Mouse (Mus musculus) kidney, postnatal 0 days (tissue): ENCODE measurements around the gene Olfr64. TPM values are rescaled to one million over a fixed set of nuclear protein-coding genes. Genes with fewer than 3 reads are reported as not detected.

Source experiments
- ATAC-seq: fragments of 200-750 bp; cut with Nextera tagmentation; replicated peaks from 2 replicates; pipeline ENCODE4 v1.8.0; 2017; ENCODE audit warnings: low read depth, moderate number of reproducible peaks, moderate TSS enrichment, moderate library complexity; ENCODE audit not compliant: low FRiP score
- DNase-seq: peaks from one replicate; pipeline ENCODE4 v3.0.0-alpha.2; 2016; ENCODE audit warnings: low spot score
- H3K27ac ChIP-seq: fragments of 300-500 bp; sonication (generic); 2 replicates; pipeline ENCODE4 v1.5.1; 2014; ENCODE audit warnings: mild to moderate bottlenecking
- H3K27me3 ChIP-seq: fragments of 300-500 bp; sonication (generic); 2 replicates; pipeline ENCODE4 v1.6.1; 2014; ENCODE audit warnings: low read length, mixed read lengths; ENCODE audit not compliant: insufficient read depth
- H3K36me3 ChIP-seq: fragments of 300-500 bp; sonication (generic); 2 replicates; pipeline ENCODE4 v1.6.1; 2014; ENCODE audit warnings: low read length, mixed read lengths; ENCODE audit not compliant: insufficient read depth
- H3K4me1 ChIP-seq: fragments of 300-500 bp; sonication (generic); replicated peaks from 2 replicates; pipeline ENCODE4 v1.6.1; 2014; ENCODE audit warnings: antibody characterized with exemption, low read length, mixed read lengths; ENCODE audit not compliant: insufficient read depth
- H3K4me2 ChIP-seq: fragments of 300-500 bp; sonication (generic); 2 replicates; pipeline ENCODE4 v1.6.1; 2014; ENCODE audit warnings: mild to moderate bottlenecking, low read length, moderate library complexity, mixed read lengths
- H3K4me3 ChIP-seq: fragments of 300-500 bp; sonication (generic); replicated peaks from 2 replicates; pipeline ENCODE4 v1.5.1; 2014; ENCODE audit warnings: low read depth, low read length
- H3K9ac ChIP-seq: fragments of 300-500 bp; sonication (generic); 2 replicates; pipeline ENCODE4 v1.6.1; 2014; ENCODE audit warnings: low read depth, low read length
- H3K9me3 ChIP-seq: fragments of 300-500 bp; sonication (generic); replicated peaks from 2 replicates; pipeline ENCODE4 v1.6.1; 2016; ENCODE audit warnings: low read length, inconsistent platforms, mixed read lengths
- CTCF ChIP-seq: IDR thresholded peaks from 2 replicates; pipeline ENCODE4 v1.5.1; 2016; ENCODE audit warnings: antibody characterized with exemption, low read depth, mild to moderate bottlenecking, moderate library complexity
- WGBS: fragments of 180-500 bp; shearing (Covaris S2); extraction: QIAGEN DNeasy Blood & Tissue Kit; methylation state at CpG from one replicate; pipeline ENCODE4 v1.1.7; 2014; 5-methylcytosine and 5-hydroxymethylcytosine counted together
- polyA plus RNA-seq: library from polyadenylated mRNA; unstranded; fragments of >200 nt; fragmentation: Nextera tagmentation; extraction: Ambion mirVana; gene quantifications from 2 replicates; pipeline ENCODE4 v1.2.1, GENCODE M21; 2015

Gene Olfr64
- not detected in 2 replicates for polyA plus RNA-seq

DNA sequence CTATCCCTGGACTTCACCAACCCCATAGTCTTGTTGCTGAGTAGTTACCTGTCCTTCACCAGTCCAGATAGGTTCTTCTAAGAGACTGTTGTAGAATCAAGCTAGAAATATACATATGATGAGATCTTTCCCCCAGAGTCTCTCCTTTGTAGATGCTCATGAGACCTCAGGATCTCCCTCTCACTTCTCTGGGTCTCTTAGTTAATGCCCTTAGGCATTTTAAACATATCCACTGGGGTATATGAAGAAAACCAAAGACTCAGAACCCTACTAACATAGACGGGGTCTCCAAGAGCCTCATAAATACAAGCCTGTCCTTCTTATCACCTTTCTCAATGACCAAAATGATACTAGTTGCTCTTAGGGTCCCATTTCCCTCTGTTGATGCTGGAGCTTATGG is at the start of gene Olfr64:
Olfr64 (minus strand) TSS at position 101 of the 400 bp plus-strand sequence.
- Histone ChIP-seq H3K36me3 (no peaks in the 10 kb centered on the region), H3K9me3 (no peaks in the 10 kb centered on the region), H3K9ac (no peak within 1 kb of the TSS), H3K27ac (no peak within 1 kb of the TSS), H3K4me2 (no peak within 1 kb of the TSS), H3K27me3 (no peaks in the 10 kb centered on the region), H3K4me1 (no peaks in the 10 kb centered on the region), H3K4me3 (no peak within 1 kb of the TSS)
- DNase-seq (no peak), ATAC-seq (no peak)
- whole genome bisulfite sequencing: 70% methylated on average over 1 of the region's 1 CpGs
- TF ChIP-seq CTCF: no peak

DNA sequence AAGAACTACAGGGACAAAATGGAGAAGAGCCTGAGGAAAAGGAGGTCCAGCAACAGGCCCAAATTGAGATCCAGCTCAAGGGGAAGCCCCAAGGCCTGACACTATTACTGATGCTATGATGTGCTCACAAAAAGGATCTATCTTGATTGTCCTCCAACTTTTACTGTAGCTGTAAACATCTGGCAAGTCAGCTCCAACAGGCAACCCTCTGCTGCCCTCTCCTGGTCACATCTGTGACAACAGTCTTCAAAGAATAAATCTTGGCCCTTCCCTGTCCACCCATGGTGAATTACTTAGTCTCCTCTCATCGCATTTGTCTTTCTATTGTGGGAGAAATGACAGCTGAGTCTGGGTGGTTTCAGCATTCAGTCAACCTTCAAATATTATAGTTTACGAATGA is 48.4 kb upstream of the Olfr64 start:
- H3K27ac ChIP-seq: no peak overlapping the region
- no peak overlapping the region for H3K4me3 ChIP-seq
- H3K4me1 ChIP-seq: no peaks in the 10 kb centered on the region
- peak; percentile 83 for TF ChIP-seq CTCF
- H3K36me3 ChIP-seq: no peaks in the 10 kb centered on the region
- H3K4me2 ChIP-seq: no peak overlapping the region
- H3K27me3 ChIP-seq: no peaks in the 10 kb centered on the region
- H3K9me3 ChIP-seq: no peaks in the 10 kb centered on the region
- WGBS: 25% methylated on average over 2 of the region's 2 CpGs
- no peak for ATAC-seq
- peak; percentile 70 for DNase-seq
- no peak overlapping the region for H3K9ac ChIP-seq

DNA sequence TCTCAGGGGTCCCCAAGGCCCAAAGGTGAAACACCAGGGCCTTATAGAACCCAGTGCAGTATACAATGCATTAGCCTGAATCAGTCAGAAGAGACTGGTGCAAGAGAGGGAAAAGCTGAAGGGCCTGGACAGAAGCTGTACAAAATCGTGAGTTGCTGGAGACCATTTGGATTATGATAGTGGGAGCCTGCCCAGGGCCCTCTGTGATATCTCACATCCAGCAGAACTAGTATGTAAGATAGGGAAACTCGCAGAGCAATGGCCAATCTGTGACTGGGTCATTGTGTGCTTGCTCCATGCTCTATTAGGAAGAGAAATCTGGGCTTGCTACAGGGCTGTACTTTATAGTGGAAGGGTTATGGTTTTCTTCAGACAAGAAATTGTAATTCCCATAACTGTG is 40.0 kb upstream of the Olfr64 start, which contains the start of gene Olfr632:
Olfr632 (plus strand) TSS at position 84 of the 400 bp plus-strand sequence.
- Histone ChIP-seq H3K4me1 (no peaks in the 10 kb centered on the region), H3K4me2 (no peak within 1 kb of the TSS), H3K27me3 (no peaks in the 10 kb centered on the region), H3K36me3 (no peaks in the 10 kb centered on the region), H3K27ac (no peak within 1 kb of the TSS), H3K9me3 (no peaks in the 10 kb centered on the region), H3K4me3 (no peak within 1 kb of the TSS), H3K9ac (no peak within 1 kb of the TSS)
- WGBS: 75% methylated on average over 2 of the region's 2 CpGs
- no peak for DNase-seq
- TF ChIP-seq CTCF: no peak
- ATAC-seq: no peak

DNA sequence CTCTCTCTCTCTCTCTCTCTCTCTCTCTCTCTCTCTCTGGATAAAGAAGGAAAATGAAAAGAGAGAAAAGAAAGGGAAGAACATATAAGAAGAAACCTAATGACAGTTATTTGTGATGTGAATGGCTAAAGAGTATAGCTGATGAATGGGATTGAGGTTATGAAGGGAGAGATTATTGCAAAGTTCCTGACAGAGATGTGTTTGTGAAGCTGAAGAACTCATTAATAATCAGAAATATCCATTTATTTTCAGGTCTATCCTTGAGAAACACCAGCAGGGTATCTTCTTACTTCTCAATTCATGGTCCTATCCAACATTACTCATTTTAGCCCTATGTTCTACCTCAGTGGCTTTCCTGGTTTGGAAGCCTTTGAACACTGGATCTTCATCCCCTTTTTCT is 34.2 kb upstream of the Olfr64 start, which contains the start of gene Olfr631:
Olfr631 (plus strand) TSS at position 301 of the 400 bp plus-strand sequence.
- Histone ChIP-seq H3K27me3 (no peaks in the 10 kb centered on the region), H3K4me2 (no peak within 1 kb of the TSS), H3K4me3 (no peak within 1 kb of the TSS), H3K9me3 (no peaks in the 10 kb centered on the region), H3K27ac (no peak within 1 kb of the TSS), H3K36me3 (no peaks in the 10 kb centered on the region), H3K4me1 (no peaks in the 10 kb centered on the region), H3K9ac (no peak within 1 kb of the TSS)
- no peak for ATAC-seq
- no peak for TF ChIP-seq CTCF
- DNase-seq: no peak

DNA sequence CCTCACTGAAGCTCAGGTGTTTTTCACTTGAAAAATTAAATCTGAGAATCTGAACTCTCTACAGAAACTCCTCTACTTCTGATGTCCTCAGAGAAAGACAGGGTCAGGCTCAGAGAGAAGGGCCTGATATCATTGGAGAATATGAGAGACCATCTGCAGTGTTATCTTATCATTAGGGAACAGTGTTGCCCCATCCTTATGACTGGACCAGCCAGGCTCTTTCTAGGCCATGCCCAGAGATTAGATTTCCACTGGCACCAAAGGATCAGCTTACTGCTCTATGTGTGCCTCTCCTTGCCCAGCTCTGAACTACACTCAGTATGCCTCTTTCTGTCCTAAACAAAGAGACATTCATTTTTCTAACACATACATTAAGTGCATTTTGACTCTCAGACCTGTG is 21.1 kb upstream of the Olfr64 start:
- Histone ChIP-seq H3K4me2 (no peak overlapping the region), H3K4me1 (no peaks in the 10 kb centered on the region), H3K9ac (no peak overlapping the region), H3K27me3 (no peaks in the 10 kb centered on the region), H3K9me3 (no peaks in the 10 kb centered on the region), H3K36me3 (no peaks in the 10 kb centered on the region), H3K27ac (no peak overlapping the region), H3K4me3 (no peak overlapping the region)
- no peak for TF ChIP-seq CTCF
- no peak for DNase-seq
- ATAC-seq: no peak

DNA sequence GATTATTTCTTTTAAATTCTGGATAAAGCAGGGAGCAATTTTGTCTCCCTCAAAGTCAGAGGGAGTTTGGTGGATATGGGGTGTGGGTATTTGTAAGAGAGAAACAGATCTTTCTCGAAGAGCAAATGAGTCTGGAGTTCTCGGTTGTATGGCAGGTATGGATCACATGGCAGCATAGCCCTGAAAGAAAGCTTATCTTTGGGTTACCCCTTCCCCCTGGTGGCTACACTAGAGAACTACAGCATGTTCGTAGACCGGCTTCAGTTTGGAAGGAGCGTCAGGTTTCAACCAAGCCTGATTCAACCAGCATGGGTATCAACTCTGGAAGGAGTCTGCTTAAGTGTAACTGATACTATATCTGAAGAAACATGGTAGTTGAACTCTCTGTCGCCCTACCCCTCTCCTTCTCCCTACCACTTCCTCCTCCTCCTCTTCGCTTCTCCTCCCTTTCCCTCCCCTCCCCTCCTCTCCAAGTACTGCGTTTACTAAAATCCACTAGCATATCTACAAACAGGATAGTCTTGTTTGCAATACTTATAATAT is 18.8 kb upstream of the Olfr64 start:
- H3K9ac ChIP-seq: no peak overlapping the region
- no peak overlapping the region for H3K4me3 ChIP-seq
- peak; percentile 32 for DNase-seq
- TF ChIP-seq CTCF: peak; percentile 58
- no peaks in the 10 kb centered on the region for H3K27me3 ChIP-seq
- H3K36me3 ChIP-seq: no peaks in the 10 kb centered on the region
- H3K9me3 ChIP-seq: no peaks in the 10 kb centered on the region
- 41% methylated on average over 8 of the region's 8 CpGs for WGBS
- ATAC-seq: 0 out of 2 replicates have a peak, but pooled peaks have one; percentile 29
- H3K4me2 ChIP-seq: no peak overlapping the region
- no peaks in the 10 kb centered on the region for H3K4me1 ChIP-seq
- no peak overlapping the region for H3K27ac ChIP-seq

DNA sequence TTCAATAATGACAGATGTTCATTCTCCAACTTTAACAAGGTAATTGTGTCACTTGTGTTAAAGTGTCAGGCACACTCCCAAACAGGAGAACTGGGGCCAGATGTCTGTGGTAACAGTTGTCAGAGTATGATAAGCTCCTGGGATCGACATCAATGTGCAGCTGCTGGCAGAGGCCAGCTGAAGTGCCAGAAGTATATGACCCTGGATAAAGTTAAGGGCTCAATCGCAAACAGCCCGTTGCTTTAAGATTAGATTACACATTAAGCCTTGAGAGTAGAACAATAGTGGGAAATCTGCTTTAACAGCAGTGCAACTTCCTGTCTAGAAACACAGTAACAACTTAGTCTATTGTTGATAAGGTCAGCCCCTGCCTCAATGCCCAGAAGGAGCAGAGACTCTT is 15.8 kb upstream of the Olfr64 start:
- Histone ChIP-seq H3K36me3 (no peaks in the 10 kb centered on the region), H3K9me3 (no peaks in the 10 kb centered on the region), H3K27ac (no peak overlapping the region), H3K9ac (no peak overlapping the region), H3K4me1 (no peaks in the 10 kb centered on the region), H3K4me2 (no peak overlapping the region), H3K4me3 (no peak overlapping the region), H3K27me3 (no peaks in the 10 kb centered on the region)
- ATAC-seq (no peak), DNase-seq (peak; percentile 15)
- whole genome bisulfite sequencing: 3% methylated on average over 3 of the region's 3 CpGs
- no peak for TF ChIP-seq CTCF
